Mouse (Mus musculus) thymus, postnatal 0 days (tissue): Measurements from ENCODE around the gene Stap2. TPM values are rescaled to one million over a fixed set of nuclear protein-coding genes. Genes with fewer than 3 reads are reported as not detected.

Source experiments
- DNase-seq: peaks from one replicate; pipeline ENCODE4 v3.0.0-alpha.2; 2015; ENCODE audit warnings: low spot score
- polyA plus RNA-seq: library from polyadenylated mRNA; unstranded; fragments of >200 nt; fragmentation: Nextera tagmentation; extraction: Ambion mirVana; gene quantifications from 2 replicates; pipeline ENCODE4 v1.2.1, GENCODE M21; 2015

Stap2 gene
- polyA plus RNA-seq, 1 experiment from 2014 or later, result 18.0 TPM

GRCm38 (mm10) chr17:56007444-56008355, 2.3 kb upstream of the Stap2 start:
- no peak for DNase-seq

DNA sequence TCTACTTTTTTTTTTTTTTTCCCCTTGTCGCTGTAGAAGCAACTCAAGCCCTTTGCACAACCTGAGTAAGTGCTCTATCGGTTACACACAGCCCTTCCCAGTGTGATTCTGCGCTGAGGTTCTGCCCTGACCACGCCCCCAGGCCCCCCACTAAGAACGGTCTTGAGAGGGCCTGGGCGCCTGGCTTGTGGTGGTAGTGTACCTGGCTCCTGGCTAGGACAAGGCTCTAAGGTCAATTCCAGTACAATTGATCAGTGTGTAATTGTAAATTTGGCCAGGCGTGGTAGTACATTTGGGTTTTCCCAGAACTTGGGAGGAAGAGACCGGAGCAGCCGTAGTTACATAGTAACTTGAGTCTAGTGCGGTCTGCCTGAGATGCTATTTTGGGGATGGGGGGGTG, 1.6 kb upstream of the Stap2 start:
- peak; percentile 39 for DNase-seq

DNA sequence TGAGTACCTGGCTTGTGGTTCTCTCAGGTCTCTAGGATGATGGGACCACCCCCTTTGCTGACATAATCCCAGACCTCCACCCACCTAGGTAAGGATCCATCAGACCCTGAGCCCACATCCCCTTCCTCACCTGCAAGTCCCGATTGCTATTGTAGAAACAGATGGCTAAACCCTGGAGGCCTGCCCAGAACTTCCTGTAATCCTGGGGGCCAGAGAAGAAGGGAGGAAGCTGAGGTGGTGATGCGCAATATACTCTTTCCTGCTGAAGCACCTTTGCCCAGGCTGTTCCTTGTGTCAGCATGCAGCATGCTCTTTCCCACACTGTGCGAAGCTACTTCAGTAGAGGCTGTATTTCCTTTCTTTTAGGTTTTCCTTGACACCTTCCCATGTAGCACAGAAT, 2.4 kb downstream of the Stap2 start:
- no peak for DNase-seq

GRCm38 (mm10) chr17:55999794-56000499, 5.4 kb downstream of the Stap2 start:
- no peak for DNase-seq

- DNase-seq, result no peak
Observed at GRCm38 (mm10) chr17:55996007-55996406, 9.4 kb downstream of the Stap2 start.

GRCm38 (mm10) chr17:55990278-55990898, 15.0 kb downstream of the Stap2 start:
- no peak for DNase-seq

- peak; percentile 50 for DNase-seq
Observed at GRCm38 (mm10) chr17:55986030-55986961, 19.1 kb downstream of the Stap2 start, which contains the start of gene Fsd1. Gene Fsd1 (plus strand): TSS chr17:55986509.

GRCm38 (mm10) chr17:55977301-55977700, 28.1 kb downstream of the Stap2 start:
- DNase-seq, result no peak

- DNase-seq, result peak; percentile 85
Observed at GRCm38 (mm10) chr17:55976255-55976862, 29.0 kb downstream of the Stap2 start.

GRCm38 (mm10) chr17:55971453-55971852, 33.9 kb downstream of the Stap2 start:
- no peak for DNase-seq

DNA sequence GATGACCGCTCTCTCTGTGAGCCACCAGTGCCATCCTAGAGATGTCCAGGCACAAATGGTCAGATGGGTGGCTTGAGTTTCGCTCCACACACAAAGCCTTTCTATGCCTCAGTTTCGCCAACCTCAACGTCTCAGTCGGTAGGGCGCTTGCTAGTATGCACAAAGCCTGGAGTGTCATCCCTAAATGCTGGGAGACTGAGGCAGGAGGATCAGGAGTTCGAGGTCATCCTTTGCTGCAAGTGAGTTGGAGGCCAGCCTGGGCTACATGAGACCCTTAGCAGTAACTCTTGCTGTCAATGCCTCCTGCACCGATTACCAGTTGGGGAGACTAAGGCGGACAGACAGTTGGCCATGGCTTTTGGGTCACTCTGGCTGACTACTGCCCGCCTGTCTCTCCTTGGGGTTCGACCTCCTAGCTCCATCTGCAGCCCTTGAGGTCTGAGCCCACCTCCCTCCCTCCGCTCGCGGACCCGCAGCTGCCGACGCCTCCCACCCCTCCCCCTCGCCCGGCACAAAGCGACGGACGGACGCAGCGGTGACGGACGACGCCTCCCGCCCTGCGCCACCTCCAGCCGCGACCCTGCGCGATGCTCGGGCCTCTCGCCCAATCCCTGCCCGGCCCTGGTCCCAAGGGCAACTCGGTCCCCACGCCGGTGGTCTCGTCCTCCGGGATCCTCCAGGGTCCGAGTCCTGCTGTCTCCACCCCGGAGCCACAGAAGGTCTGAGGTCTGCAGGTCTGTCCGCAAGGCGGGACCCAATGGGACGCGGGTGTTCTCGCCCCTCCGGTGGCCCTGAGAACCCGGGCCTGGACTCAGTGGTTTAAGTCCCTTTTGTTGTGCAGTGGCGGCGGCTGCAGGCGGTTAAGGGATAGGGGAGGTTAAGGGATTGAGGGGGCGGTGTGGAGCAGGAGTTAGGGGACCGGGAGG, 35.2 kb downstream of the Stap2 start, which contains the start of gene Shd:
TSS of gene Shd (plus strand) at position 502 of the 926 bp plus-strand sequence.
- no peak for DNase-seq

DNA sequence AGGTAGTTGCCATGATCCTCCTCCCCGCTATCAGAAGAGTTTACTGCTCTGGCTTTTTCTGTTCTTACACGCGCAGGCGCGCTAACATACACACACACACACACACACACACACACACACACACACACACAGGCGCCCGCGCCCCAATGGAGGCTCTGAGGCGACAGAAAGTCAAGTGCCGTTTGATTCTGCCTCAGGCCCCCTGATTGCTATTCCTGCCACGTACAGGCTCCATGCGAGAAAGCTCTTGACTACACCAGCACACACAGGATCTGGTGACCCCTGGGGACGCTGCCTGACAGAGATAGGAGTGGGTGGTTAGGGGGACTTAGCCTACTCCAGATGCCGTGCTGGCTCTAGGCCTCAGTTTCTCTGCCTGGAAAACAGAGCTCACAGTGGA, 35.8 kb downstream of the Stap2 start:
- DNase-seq, result no peak

DNA sequence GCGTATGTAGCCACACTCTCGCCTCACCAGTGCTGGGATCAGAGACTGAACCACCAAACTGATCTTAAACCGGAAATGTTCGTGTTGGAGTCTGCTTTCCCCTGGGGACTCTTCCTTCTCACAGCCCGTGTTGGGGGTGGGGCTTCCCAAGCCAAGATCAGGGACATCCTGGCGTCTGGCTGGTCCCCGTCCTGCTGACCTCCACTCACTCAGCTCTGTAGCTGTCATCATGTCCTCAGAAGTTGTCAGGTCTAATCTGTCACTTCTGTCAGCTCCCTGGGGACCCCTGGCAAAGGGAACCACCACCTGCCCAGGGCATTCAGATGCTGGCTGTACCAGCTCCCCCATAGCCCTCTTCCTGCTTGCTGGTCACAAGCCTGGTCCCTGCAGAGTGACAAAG, 37.2 kb downstream of the Stap2 start:
- no peak for DNase-seq

DNA sequence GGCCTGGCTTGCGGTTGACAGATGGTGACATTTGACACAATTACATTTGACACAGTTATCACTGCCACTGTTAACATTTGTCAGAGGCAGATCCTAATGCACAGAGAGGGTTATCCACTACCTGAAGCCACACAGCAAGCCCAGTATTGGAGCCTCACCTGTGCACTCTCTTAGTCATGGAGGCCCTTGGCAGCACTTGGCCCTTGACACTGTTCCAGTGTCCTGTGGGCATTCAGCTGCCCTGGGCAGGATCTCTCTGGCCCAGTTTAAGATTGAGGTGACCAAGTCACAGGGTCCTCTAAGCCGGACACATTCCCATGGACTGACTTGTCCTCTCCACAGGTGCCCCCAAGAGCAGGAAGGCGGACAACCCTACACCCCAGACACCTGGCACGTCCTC, 38.2 kb downstream of the Stap2 start:
- no peak for DNase-seq

DNA sequence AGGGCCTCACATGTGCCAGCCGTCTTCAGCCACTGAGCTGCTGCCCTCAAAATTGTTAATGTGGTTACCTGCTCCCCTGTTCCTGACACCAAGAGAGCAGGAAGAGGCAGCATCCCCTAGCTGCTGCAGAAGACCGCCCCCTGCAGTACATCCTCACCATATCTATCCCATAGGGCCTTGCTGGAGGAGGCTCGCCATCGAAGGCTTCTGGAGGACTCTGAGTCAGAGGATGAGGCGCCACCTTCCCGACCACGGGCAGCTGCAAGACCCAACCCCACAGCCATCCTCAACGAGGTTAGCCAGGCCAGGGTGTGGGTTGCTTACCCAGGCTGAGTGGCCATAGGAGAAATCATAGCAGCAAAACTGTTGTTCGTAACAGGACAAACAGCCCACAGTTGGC, 40.4 kb downstream of the Stap2 start:
- no peak for DNase-seq

- DNase-seq, result no peak
Observed at GRCm38 (mm10) chr17:55964496-55964895, 40.9 kb downstream of the Stap2 start.

DNA sequence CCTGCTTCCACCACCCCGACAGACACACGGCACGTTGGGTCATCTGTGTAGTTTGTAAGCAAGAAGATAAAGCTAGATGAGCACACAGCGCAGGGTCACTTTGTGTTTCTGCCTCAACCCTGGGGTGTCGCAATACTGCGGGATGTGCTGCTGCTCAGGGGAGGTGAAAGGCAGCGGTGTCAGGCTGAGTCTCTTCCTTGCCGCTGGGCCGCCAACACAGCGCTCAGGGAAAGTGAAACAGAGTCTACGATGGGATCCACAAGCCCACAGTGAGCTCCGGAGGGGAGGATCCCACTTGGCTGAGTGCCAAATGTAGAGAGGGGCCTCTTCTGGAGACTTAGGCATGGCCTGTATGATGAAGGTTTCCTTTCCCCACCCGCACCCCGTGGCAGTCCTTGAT, 42.2 kb downstream of the Stap2 start:
- DNase-seq, result no peak

DNA sequence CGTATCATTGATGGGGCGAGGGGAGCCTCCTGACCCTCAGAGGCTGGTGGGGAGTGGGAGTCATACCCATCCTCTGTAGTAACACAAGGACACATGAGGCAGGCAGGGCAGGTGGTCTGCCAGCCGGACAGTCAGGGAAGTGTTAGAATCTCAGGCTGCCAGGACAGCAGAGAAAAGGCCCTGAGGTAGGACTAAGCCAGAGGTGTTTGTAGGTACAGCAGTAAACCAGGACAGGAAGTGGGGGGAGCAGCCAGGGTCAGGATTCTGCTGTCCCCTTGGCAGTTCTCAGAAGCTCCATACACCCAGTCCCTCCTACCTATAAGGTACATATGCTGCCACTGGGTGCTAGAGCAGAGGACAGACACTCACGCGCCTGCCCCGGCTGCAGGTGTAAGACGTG, 43.8 kb downstream of the Stap2 start:
- DNase-seq, result no peak

- no peak for DNase-seq
Observed at GRCm38 (mm10) chr17:55960791-55961190, 44.6 kb downstream of the Stap2 start.
